Mouse (Mus musculus): ENCODE measurements at regions not wholly inside any gene's neighbourhood (a gene's known extent, or its start where the extent isn't known, plus 50 kb on each side); places are given as distances from the start of the nearest gene placed in this dataset.

GRCm38 (mm10) chr11:19246390-19247114 is 227.8 kb upstream of the Meis1 start:
- DNase-seq (ENCODE audit: low spot score): no peak

GRCm38 (mm10) chr11:19253605-19254004 is 234.8 kb upstream of the Meis1 start:
- no peak for DNase-seq (ENCODE audit: low spot score)

- no peak for DNase-seq (ENCODE audit: low spot score)
Measured at GRCm38 (mm10) chr11:19254183-19254582, 235.4 kb upstream of the Meis1 start.

GRCm38 (mm10) chr11:19257549-19257948 is 238.8 kb upstream of the Meis1 start:
- no peak for DNase-seq (ENCODE audit: low spot score)

GRCm38 (mm10) chr11:19262832-19263231 is 244.0 kb upstream of the Meis1 start:
- DNase-seq (ENCODE audit: low spot score): no peak

GRCm38 (mm10) chr11:19264798-19265671 is 246.2 kb upstream of the Meis1 start:
- DNase-seq (ENCODE audit: low spot score): no peak

GRCm38 (mm10) chr11:19265672-19265972 is 246.8 kb upstream of the Meis1 start:
- DNase-seq (ENCODE audit: low spot score): no peak

GRCm38 (mm10) chr11:19290971-19291370 is 272.2 kb upstream of the Meis1 start:
- no peak for DNase-seq (ENCODE audit: low spot score)

GRCm38 (mm10) chr11:19299411-19299810 is 280.6 kb upstream of the Meis1 start:
- peak; percentile 54 for DNase-seq (ENCODE audit: low spot score)

GRCm38 (mm10) chr11:19306687-19307086 is 287.9 kb upstream of the Meis1 start:
- no peak for DNase-seq (ENCODE audit: low spot score)

- DNase-seq (ENCODE audit: low spot score): no peak
Measured at GRCm38 (mm10) chr11:19330685-19331239, 312.0 kb upstream of the Meis1 start.

- DNase-seq (ENCODE audit: low spot score): no peak
Measured at GRCm38 (mm10) chr11:19332274-19332673, 313.5 kb upstream of the Meis1 start.

GRCm38 (mm10) chr11:19332727-19333126 is 313.9 kb upstream of the Meis1 start:
- DNase-seq (ENCODE audit: low spot score): no peak

- no peak for DNase-seq (ENCODE audit: low spot score)
Measured at GRCm38 (mm10) chr11:19333908-19334487, 315.2 kb upstream of the Meis1 start.

- DNase-seq (ENCODE audit: low spot score): no peak
Measured at GRCm38 (mm10) chr11:19335384-19335783, 316.6 kb upstream of the Meis1 start.

GRCm38 (mm10) chr11:19339721-19340317 is 321.0 kb upstream of the Meis1 start:
- DNase-seq (ENCODE audit: low spot score): no peak

- DNase-seq (ENCODE audit: low spot score): no peak
Measured at GRCm38 (mm10) chr11:19340889-19341288, 322.1 kb upstream of the Meis1 start.

- DNase-seq (ENCODE audit: low spot score): no peak
Measured at GRCm38 (mm10) chr11:19341379-19341778, 322.6 kb upstream of the Meis1 start.

GRCm38 (mm10) chr11:19342803-19343202 is 324.0 kb upstream of the Meis1 start:
- no peak for DNase-seq (ENCODE audit: low spot score)

- no peak for DNase-seq (ENCODE audit: low spot score)
Measured at GRCm38 (mm10) chr11:19346276-19346826, 327.6 kb upstream of the Meis1 start.

- DNase-seq (ENCODE audit: low spot score): peak; percentile 58
Measured at GRCm38 (mm10) chr11:19350331-19351242, 331.8 kb upstream of the Meis1 start.
